Mouse (Mus musculus) MEL (cell line): ENCODE results near the gene Olfr552. TPM values are rescaled to one million over a fixed set of nuclear protein-coding genes. Genes with fewer than 3 reads are reported as not detected.
"Not testable (repeated sequence)": the region's sequence is repeated elsewhere in the genome, so short reads cannot be mapped to it uniquely, and the experiment has no call there.

Source experiments
- DNase-seq: peaks from one replicate; pipeline ENCODE4 v3.0.0; 2011; ENCODE audit warnings: low read depth, low spot score
- H3K27ac ChIP-seq: 2 replicates; pipeline ENCODE4 v1.5.1; 2012; ENCODE audit warnings: low read depth, mild to moderate bottlenecking, control low read depth, low read length, moderate library complexity; ENCODE audit not compliant: control insufficient read depth
- H3K27me3 ChIP-seq, 2 experiments: fragments of 150-350 bp in 1 of 2; sonication (generic) in 1 of 2; 2 replicates each; pipeline ENCODE4 v1.6.1; 2012; ENCODE audit warnings: low read length in 2 of 2, mild to moderate bottlenecking in 2 of 2, improper control_type of control experiment in 1 of 2, moderate library complexity in 1 of 2; ENCODE audit not compliant: insufficient read depth in 2 of 2, control insufficient read depth in 1 of 2
- H3K36me3 ChIP-seq, 2 experiments: 2 replicates each; pipeline ENCODE4 v1.6.1; 2012 to 2014; ENCODE audit warnings: low read length in 2 of 2, improper control_type of control experiment in 1 of 2, inconsistent platforms in 1 of 2, mild to moderate bottlenecking in 1 of 2; ENCODE audit not compliant: insufficient read depth in 2 of 2, control insufficient read depth in 1 of 2
- H3K4me1 ChIP-seq, 2 experiments: fragments of 150-350 bp in 1 of 2; sonication (generic) in 1 of 2; 2 replicates each; pipeline ENCODE4 v1.6.1; 2012; ENCODE audit warnings: low read length in 2 of 2, improper control_type of control experiment in 1 of 2, mild to moderate bottlenecking in 1 of 2; ENCODE audit not compliant: insufficient read depth in 2 of 2, control insufficient read depth in 1 of 2
- H3K4me3 ChIP-seq, 2 experiments: fragments of 150-350 bp in 1 of 2; sonication (generic) in 1 of 2; 2 replicates each; pipeline ENCODE4 v1.5.1; 2012; ENCODE audit warnings: low read depth in 2 of 2, low read length in 2 of 2, mild to moderate bottlenecking in 2 of 2, moderate library complexity in 2 of 2, control low read depth in 1 of 2, improper control_type of control experiment in 1 of 2; ENCODE audit not compliant: control insufficient read depth in 1 of 2, insufficient read depth in 1 of 2
- H3K79me2 ChIP-seq: 2 replicates; pipeline ENCODE4 v1.6.1; 2012; ENCODE audit warnings: mild to moderate bottlenecking, low read length, moderate library complexity; ENCODE audit not compliant: control insufficient read depth, poor library complexity, insufficient read depth
- H3K9ac ChIP-seq: 2 replicates; pipeline ENCODE4 v1.6.1; 2012; ENCODE audit warnings: low read depth, mild to moderate bottlenecking, control low read depth, low read length, moderate library complexity; ENCODE audit not compliant: control insufficient read depth, poor library complexity, severe bottlenecking
- H3K9me3 ChIP-seq: fragments of 150-350 bp; sonication (generic); replicated peaks from 2 replicates; pipeline ENCODE4 v1.6.1; 2012; ENCODE audit warnings: mild to moderate bottlenecking, low read length, improper control_type of control experiment, moderate library complexity; ENCODE audit not compliant: insufficient read depth
- CHD1 ChIP-seq: IDR thresholded peaks from 2 replicates; pipeline ENCODE4 v1.6.1; 2012; ENCODE audit warnings: low read depth, mild to moderate bottlenecking, inconsistent platforms, low read length, improper control_type of control experiment
- CHD2 ChIP-seq: IDR thresholded peaks from 2 replicates; pipeline ENCODE4 v1.6.1; 2011; ENCODE audit warnings: low read length, improper control_type of control experiment
- ETS1 ChIP-seq: IDR thresholded peaks from 2 replicates; pipeline ENCODE4 v1.6.1; 2012; ENCODE audit warnings: low read depth, mild to moderate bottlenecking, inconsistent platforms, low read length, improper control_type of control experiment, moderate library complexity
- GABPA ChIP-seq: IDR thresholded peaks from 2 replicates; pipeline ENCODE4 v1.6.1; 2012; ENCODE audit warnings: low read depth, mild to moderate bottlenecking, inconsistent platforms, low read length, improper control_type of control experiment, moderate library complexity
- GATA1 ChIP-seq: IDR thresholded peaks from 2 replicates; pipeline ENCODE4 v1.6.1; 2011; ENCODE audit warnings: low read depth, low read length, improper control_type of control experiment
- HCFC1 ChIP-seq: IDR thresholded peaks from 2 replicates; pipeline ENCODE4 v1.6.1; 2012; ENCODE audit warnings: low read depth, mild to moderate bottlenecking, inconsistent platforms, low read length, improper control_type of control experiment, moderate library complexity
- JUND ChIP-seq: IDR thresholded peaks from 2 replicates; pipeline ENCODE4 v1.6.1; 2011; ENCODE audit warnings: low read depth, mild to moderate bottlenecking, improper control_type of control experiment, low read length
- KAT2A ChIP-seq: conservative IDR thresholded peaks from 2 replicates; pipeline ENCODE4 v1.6.1; 2012; ENCODE audit warnings: low read depth, low read length, improper control_type of control experiment, inconsistent platforms
- MAFK ChIP-seq: IDR thresholded peaks from 2 replicates; pipeline ENCODE4 v1.6.1; 2011; ENCODE audit warnings: low read depth, mild to moderate bottlenecking, low read length, improper control_type of control experiment, borderline replicate concordance
- MAX ChIP-seq: IDR thresholded peaks from 2 replicates; pipeline ENCODE4 v1.6.1; 2011; ENCODE audit warnings: low read length, improper control_type of control experiment
- MYB ChIP-seq: IDR thresholded peaks from 2 replicates; pipeline ENCODE4 v1.6.1; 2011; ENCODE audit warnings: mild to moderate bottlenecking, low read depth, low read length, improper control_type of control experiment
- MYC ChIP-seq: IDR thresholded peaks from 2 replicates; pipeline ENCODE4 v1.6.1; 2011; ENCODE audit warnings: low read depth, mild to moderate bottlenecking, low read length, improper control_type of control experiment, moderate library complexity
- NRF1 ChIP-seq: IDR thresholded peaks from 2 replicates; pipeline ENCODE4 v1.6.1; 2014; ENCODE audit warnings: low read depth, mild to moderate bottlenecking, inconsistent platforms, low read length, improper control_type of control experiment, moderate library complexity; ENCODE audit not compliant: poor library complexity, insufficient read depth, severe bottlenecking
- POLR2AphosphoS5 ChIP-seq: IDR thresholded peaks from 2 replicates; pipeline ENCODE4 v1.6.1; 2012; ENCODE audit warnings: low read depth, borderline replicate concordance, mild to moderate bottlenecking, inconsistent platforms, low read length, moderate library complexity, mixed read lengths
- SIN3A ChIP-seq: IDR thresholded peaks from 2 replicates; pipeline ENCODE4 v1.6.1; 2012; ENCODE audit warnings: low read length, improper control_type of control experiment, inconsistent platforms
- SMC3 ChIP-seq: IDR thresholded peaks from 2 replicates; pipeline ENCODE4 v1.6.1; 2011; ENCODE audit warnings: low read depth, low read length, improper control_type of control experiment
- TCF12 ChIP-seq: IDR thresholded peaks from 2 replicates; pipeline ENCODE4 v1.6.1; 2014; ENCODE audit warnings: low read depth, mild to moderate bottlenecking, inconsistent platforms, low read length, improper control_type of control experiment, moderate library complexity
- UBTF ChIP-seq: IDR thresholded peaks from 2 replicates; pipeline ENCODE4 v1.6.1; 2012; ENCODE audit warnings: low read depth, mild to moderate bottlenecking, inconsistent platforms, low read length, improper control_type of control experiment, moderate library complexity, borderline replicate concordance; ENCODE audit not compliant: insufficient read depth
- USF2 ChIP-seq, 2 experiments: IDR thresholded peaks; 2 replicates each; pipeline ENCODE4 v1.6.1; 2011 to 2012; ENCODE audit warnings: improper control_type of control experiment in 2 of 2, low read length in 2 of 2, borderline replicate concordance in 1 of 2, inconsistent platforms in 1 of 2, low read depth in 1 of 2, mild to moderate bottlenecking in 1 of 2; ENCODE audit not compliant: insufficient read depth in 1 of 2
- ZC3H11A ChIP-seq: IDR thresholded peaks from 2 replicates; pipeline ENCODE4 v1.6.1; 2012; ENCODE audit warnings: low read depth, mild to moderate bottlenecking, inconsistent platforms, low read length, improper control_type of control experiment
- ZNF384 ChIP-seq: IDR thresholded peaks from 2 replicates; pipeline ENCODE4 v1.6.1; 2012; ENCODE audit warnings: low read depth, mild to moderate bottlenecking, inconsistent platforms, low read length, improper control_type of control experiment
- polyA plus RNA-seq, 2 experiments: library from polyadenylated mRNA; stranded (reverse) in 1 of 2; unstranded in 1 of 2; fragments of >175 nt in 1 of 2; fragments of >200 nt in 1 of 2; gene quantifications; 2 replicates each; pipeline versions ENCODE4 v1.2.1 to v1.2.4; 2012; ENCODE audit warnings: low replicate concordance in 2 of 2, low read depth in 1 of 2; ENCODE audit not compliant: insufficient read length in 2 of 2, insufficient read depth in 1 of 2, missing spikeins in 1 of 2
- total RNA-seq: library from RNA; depleted of rRNA; stranded (reverse); fragments of 300-350 nt; gene quantifications from 2 replicates; pipeline ENCODE4 v1.2.3, GENCODE M21; 2012

Gene Olfr552
- total and polyA plus RNA-seq, 3 experiments: not detected

GRCm38 (mm10) chr7:102618118-102618517 is 20.5 kb downstream of the Olfr552 start, which contains the start of gene Olfr553:
Gene Olfr553 (minus strand): TSS chr7:102618218.
- Histone ChIP-seq H3K36me3 (no peaks in the 10 kb centered on the region), H3K27ac (no peak within 1 kb of the TSS), H3K4me1 (no peaks in the 10 kb centered on the region), H3K9me3 (no peaks in the 10 kb centered on the region), H3K27me3 (no peaks in the 10 kb centered on the region; a peak in 2 of 4 replicates), H3K9ac (no peak within 1 kb of the TSS), H3K4me3 (no peak within 1 kb of the TSS), H3K79me2 (no peaks in the 10 kb centered on the region)
- no peak for TF ChIP-seq JUND
- TF ChIP-seq MYC: no peak
- TF ChIP-seq HCFC1: no peak
- TF ChIP-seq ZNF384: 0 out of 2 replicates have a peak, but pooled peaks have one; percentile 18
- TF ChIP-seq ZC3H11A: no peak
- no peak for TF ChIP-seq CHD1
- no peak for TF ChIP-seq USF2 (IDR thresholded peaks at IDR 0.05; ENCODE audit: borderline replicate concordance in 1 of 2, insufficient read depth in 1 of 2, low read depth in 1 of 2, low read length in 2 of 2)
- no peak for DNase-seq

GRCm38 (mm10) chr7:102619608-102620007 is 22.0 kb downstream of the Olfr552 start:
- Histone ChIP-seq H3K9me3 (no peaks in the 10 kb centered on the region), H3K4me1 (no peaks in the 10 kb centered on the region), H3K4me3 (no peak overlapping the region), H3K79me2 (no peaks in the 10 kb centered on the region), H3K27ac (no peak overlapping the region), H3K27me3 (no peaks in the 10 kb centered on the region; a peak in 2 of 4 replicates), H3K9ac (no peak overlapping the region), H3K36me3 (no peaks in the 10 kb centered on the region)
- no peak for TF ChIP-seq MAFK
- TF ChIP-seq GATA1: no peak
- TF ChIP-seq UBTF: no peak
- no peak for TF ChIP-seq NRF1
- TF ChIP-seq SIN3A: no peak
- no peak for TF ChIP-seq MYB
- TF ChIP-seq CHD2: no peak
- no peak for TF ChIP-seq TCF12
- TF ChIP-seq POLR2AphosphoS5: no peak
- TF ChIP-seq USF2 (IDR thresholded peaks at IDR 0.05; ENCODE audit: borderline replicate concordance in 1 of 2, insufficient read depth in 1 of 2, low read depth in 1 of 2, low read length in 2 of 2): no peak
- TF ChIP-seq CHD1: no peak
- TF ChIP-seq KAT2A: no peak
- no peak for TF ChIP-seq SMC3
- no peak for TF ChIP-seq ETS1
- TF ChIP-seq GABPA: no peak
- TF ChIP-seq MAX: no peak
- DNase-seq: peak; percentile 55

GRCm38 (mm10) chr7:102620368-102620767 is 22.8 kb downstream of the Olfr552 start:
- H3K36me3 ChIP-seq, H3K27me3 ChIP-seq, H3K27ac ChIP-seq, H3K79me2 ChIP-seq, H3K9me3 ChIP-seq, H3K4me1 ChIP-seq, H3K4me3 ChIP-seq, DNase-seq, H3K9ac ChIP-seq: not testable (repeated sequence)
